Mouse (Mus musculus) heart, postnatal 0 days (tissue): ENCODE data around the gene Btn2a2.
"Not testable (repeated sequence)": the region's sequence is repeated elsewhere in the genome, so short reads cannot be mapped to it uniquely, and the experiment has no call there.

Source experiments
- CTCF ChIP-seq: IDR thresholded peaks from 2 replicates; pipeline ENCODE4 v1.5.1; 2016; ENCODE audit warnings: antibody characterized with exemption, control low read depth, low read depth
- EP300 ChIP-seq: IDR thresholded peaks from 2 replicates; pipeline ENCODE4 v1.6.1; 2016; ENCODE audit warnings: antibody characterized with exemption, low read depth

DNA sequence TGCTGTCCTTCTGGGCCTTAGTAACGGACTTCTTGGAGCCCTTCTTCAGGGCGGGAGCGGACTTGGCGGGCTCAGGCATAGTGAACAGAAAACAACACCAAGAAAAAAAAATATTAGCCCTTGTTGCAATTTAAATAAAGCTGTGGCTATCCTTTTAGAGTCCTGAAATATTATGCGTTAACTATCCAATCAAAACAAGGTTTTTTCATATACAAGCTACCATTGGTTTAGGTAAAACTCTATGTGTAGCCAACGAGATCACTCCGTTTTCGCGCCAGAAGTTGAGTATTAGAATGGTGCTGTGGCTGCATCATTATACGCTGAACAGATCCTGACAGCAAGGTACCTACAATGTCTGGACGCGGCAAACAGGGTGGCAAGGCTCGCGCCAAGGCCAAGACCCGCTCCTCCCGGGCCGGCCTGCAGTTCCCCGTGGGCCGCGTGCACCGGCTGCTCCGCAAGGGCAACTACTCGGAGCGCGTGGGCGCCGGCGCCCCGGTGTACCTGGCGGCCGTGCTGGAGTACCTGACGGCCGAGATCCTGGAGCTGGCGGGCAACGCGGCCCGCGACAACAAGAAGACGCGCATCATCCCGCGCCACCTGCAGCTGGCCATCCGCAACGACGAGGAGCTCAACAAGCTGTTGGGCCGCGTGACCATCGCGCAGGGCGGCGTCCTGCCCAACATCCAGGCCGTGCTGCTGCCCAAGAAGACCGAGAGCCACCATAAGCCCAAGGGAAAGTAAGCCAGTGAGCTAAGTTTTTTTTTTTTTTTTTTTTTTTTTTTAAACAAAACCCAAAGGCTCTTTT is 45.1 kb upstream of the Btn2a2 start, which contains the start of gene Hist1h2af:
- TF ChIP-seq CTCF, EP300: not testable (repeated sequence)
